Mouse (Mus musculus): ENCODE measurements around the gene Adgrd1. TPM values are rescaled to one million over a fixed set of nuclear protein-coding genes. Genes with fewer than 3 reads are reported as not detected.
"Not testable (repeated sequence)": the region's sequence is repeated elsewhere in the genome, so short reads cannot be mapped to it uniquely, and the experiment has no call there.

Gene Adgrd1
- polyA plus RNA-seq, 1 experiment from 2014 or later = 0.05 TPM

- Histone ChIP-seq H3K4me3 (replicated peaks) (no peak overlapping the region), H3K36me3 (replicated peaks) (no peaks in the 10 kb centered on the region), H3K9me3 (no peaks in the 10 kb centered on the region), H3K4me1 (no peaks in the 10 kb centered on the region), H3K27ac (no peak overlapping the region), H3K9ac (no peak overlapping the region), H3K4me2 (no peak overlapping the region), H3K27me3 (no peaks in the 10 kb centered on the region)
- ATAC-seq (ENCODE audit: low FRiP score) = no peak
- 63% methylated on average over 8 of the region's 8 CpGs for WGBS
Measured at GRCm38 (mm10) chr5:129111729-129112128, 15.2 kb downstream of the Adgrd1 start.

- no peak for ATAC-seq (ENCODE audit: low FRiP score)
- WGBS = 74% methylated on average over 13 of the region's 13 CpGs
Measured at GRCm38 (mm10) chr5:129113741-129114476, 17.4 kb downstream of the Adgrd1 start.

GRCm38 (mm10) chr5:129116299-129116698, 19.7 kb downstream of the Adgrd1 start:
- Histone ChIP-seq H3K4me2 (no peak overlapping the region), H3K9me3 (no peaks in the 10 kb centered on the region), H3K4me3 (replicated peaks) (no peak overlapping the region), H3K27me3 (no peaks in the 10 kb centered on the region), H3K27ac (no peak overlapping the region), H3K36me3 (replicated peaks) (no peaks in the 10 kb centered on the region), H3K9ac (no peak overlapping the region), H3K4me1 (0 out of 2 replicates have a peak, but pooled peaks cover 4% of the 10 kb centered on the region)
- ATAC-seq (ENCODE audit: low FRiP score) = no peak
- 85% methylated on average over 8 of the region's 8 CpGs for WGBS

More at GRCm38 (mm10) chr5:129113741-129114476, 17.4 kb downstream of the Adgrd1 start:
- Histone ChIP-seq H3K9me3 (no peaks in the 10 kb centered on the region), H3K4me2 (no peak overlapping the region), H3K36me3 (replicated peaks) (no peaks in the 10 kb centered on the region), H3K4me1 (0 out of 2 replicates have a peak, but pooled peaks cover 4% of the 10 kb centered on the region), H3K27ac (no peak overlapping the region), H3K9ac (no peak overlapping the region), H3K4me3 (replicated peaks) (no peak overlapping the region), H3K27me3 (no peaks in the 10 kb centered on the region)

- Histone ChIP-seq H3K4me2 (no peak overlapping the region), H3K4me3 (replicated peaks) (no peak overlapping the region), H3K27ac (no peak overlapping the region), H3K9me3 (no peaks in the 10 kb centered on the region), H3K9ac (no peak overlapping the region), H3K36me3 (replicated peaks) (no peaks in the 10 kb centered on the region), H3K4me1 (0 out of 2 replicates have a peak, but pooled peaks cover 4% of the 10 kb centered on the region), H3K27me3 (no peaks in the 10 kb centered on the region)
- 55% methylated on average over 4 of the region's 4 CpGs for WGBS
- no peak for ATAC-seq (ENCODE audit: low FRiP score)
Measured at GRCm38 (mm10) chr5:129117593-129118113, 21.1 kb downstream of the Adgrd1 start.

- 78% methylated on average over 7 of the region's 7 CpGs for WGBS
- Histone ChIP-seq H3K27me3 (no peaks in the 10 kb centered on the region), H3K27ac (no peak overlapping the region), H3K9me3 (no peaks in the 10 kb centered on the region), H3K4me1 (0 out of 2 replicates have a peak, but pooled peaks cover 4% of the 10 kb centered on the region), H3K9ac (no peak overlapping the region), H3K4me2 (no peak overlapping the region), H3K4me3 (replicated peaks) (no peak overlapping the region), H3K36me3 (replicated peaks) (no peaks in the 10 kb centered on the region)
- no peak for ATAC-seq (ENCODE audit: low FRiP score)
Measured at GRCm38 (mm10) chr5:129118523-129118922, 22.0 kb downstream of the Adgrd1 start.

- Histone ChIP-seq H3K36me3 (replicated peaks) (no peaks in the 10 kb centered on the region), H3K4me3 (replicated peaks) (no peak overlapping the region), H3K27ac (no peak overlapping the region), H3K4me1 (peaks cover 6% of the 10 kb centered on the region; the same call in 1 of the 2 replicates), H3K27me3 (no peaks in the 10 kb centered on the region), H3K4me2 (no peak overlapping the region), H3K9me3 (no peaks in the 10 kb centered on the region), H3K9ac (no peak overlapping the region)
- 73% methylated on average over 4 of the region's 4 CpGs for WGBS
- no peak for ATAC-seq (ENCODE audit: low FRiP score)
Measured at GRCm38 (mm10) chr5:129119146-129119545, 22.6 kb downstream of the Adgrd1 start.

GRCm38 (mm10) chr5:129121654-129122285, 25.2 kb downstream of the Adgrd1 start:
- H3K4me3 ChIP-seq (replicated peaks) = no peak overlapping the region
- H3K9ac ChIP-seq = no peak overlapping the region
- no peak overlapping the region for H3K4me2 ChIP-seq
- H3K27ac ChIP-seq = no peak overlapping the region
- 92% methylated on average over 15 of the region's 15 CpGs for WGBS
- no peak for ATAC-seq (ENCODE audit: low FRiP score)
- no peaks in the 10 kb centered on the region for H3K36me3 ChIP-seq (replicated peaks)
- H3K9me3 ChIP-seq = no peaks in the 10 kb centered on the region
- peaks cover 10% of the 10 kb centered on the region for H3K4me1 ChIP-seq
- no peaks in the 10 kb centered on the region for H3K27me3 ChIP-seq

GRCm38 (mm10) chr5:129122491-129122890, 25.9 kb downstream of the Adgrd1 start:
- H3K9me3 ChIP-seq = no peaks in the 10 kb centered on the region
- H3K27ac ChIP-seq = no peak overlapping the region
- no peak for ATAC-seq (ENCODE audit: low FRiP score)
- no peak overlapping the region for H3K4me3 ChIP-seq (replicated peaks)
- H3K4me1 ChIP-seq = peaks cover 8% of the 10 kb centered on the region
- H3K36me3 ChIP-seq (replicated peaks) = no peaks in the 10 kb centered on the region
- 91% methylated on average over 7 of the region's 7 CpGs for WGBS
- H3K27me3 ChIP-seq = no peaks in the 10 kb centered on the region
- H3K4me2 ChIP-seq = no peak overlapping the region
- H3K9ac ChIP-seq = no peak overlapping the region

- no peaks in the 10 kb centered on the region for H3K36me3 ChIP-seq (replicated peaks)
- no peaks in the 10 kb centered on the region for H3K9me3 ChIP-seq
- H3K4me2 ChIP-seq = no peak overlapping the region
- no peak for ATAC-seq (ENCODE audit: low FRiP score)
- 48% methylated on average over 11 of the region's 11 CpGs for WGBS
- H3K4me1 ChIP-seq = peaks cover 7% of the 10 kb centered on the region
- no peak overlapping the region for H3K4me3 ChIP-seq (replicated peaks)
- no peaks in the 10 kb centered on the region for H3K27me3 ChIP-seq
- H3K9ac ChIP-seq = no peak overlapping the region
- H3K27ac ChIP-seq = no peak overlapping the region
Measured at GRCm38 (mm10) chr5:129124070-129124828, 27.7 kb downstream of the Adgrd1 start.

GRCm38 (mm10) chr5:129128310-129128709, 31.8 kb downstream of the Adgrd1 start:
- not testable (repeated sequence) for ATAC-seq (ENCODE audit: low FRiP score); H3K27ac ChIP-seq; H3K4me3 ChIP-seq (replicated peaks); H3K36me3 ChIP-seq (replicated peaks); H3K27me3 ChIP-seq; H3K9me3 ChIP-seq; H3K4me2 ChIP-seq; H3K4me1 ChIP-seq; H3K9ac ChIP-seq
- WGBS = 98% methylated on average over 22 of the region's 22 CpGs

GRCm38 (mm10) chr5:129130301-129130700, 33.8 kb downstream of the Adgrd1 start:
- 93% methylated on average over 8 of the region's 8 CpGs for WGBS
- no peak overlapping the region for H3K27ac ChIP-seq
- H3K9ac ChIP-seq = no peak overlapping the region
- H3K9me3 ChIP-seq = no peaks in the 10 kb centered on the region
- no peak overlapping the region for H3K4me3 ChIP-seq (replicated peaks)
- no peaks in the 10 kb centered on the region for H3K27me3 ChIP-seq
- no peak for ATAC-seq (ENCODE audit: low FRiP score)
- H3K4me1 ChIP-seq = no peaks in the 10 kb centered on the region
- H3K36me3 ChIP-seq (replicated peaks) = no peaks in the 10 kb centered on the region
- no peak overlapping the region for H3K4me2 ChIP-seq

GRCm38 (mm10) chr5:129137405-129137804, 40.9 kb downstream of the Adgrd1 start:
- no peaks in the 10 kb centered on the region for H3K36me3 ChIP-seq (replicated peaks)
- H3K27ac ChIP-seq = no peak overlapping the region
- H3K27me3 ChIP-seq = 0 out of 2 replicates have a peak, but pooled peaks cover 3% of the 10 kb centered on the region
- H3K4me3 ChIP-seq (replicated peaks) = no peak overlapping the region
- no peaks in the 10 kb centered on the region for H3K9me3 ChIP-seq
- ATAC-seq (ENCODE audit: low FRiP score) = no peak
- H3K4me1 ChIP-seq = no peaks in the 10 kb centered on the region
- H3K9ac ChIP-seq = no peak overlapping the region
- no peak overlapping the region for H3K4me2 ChIP-seq
- WGBS = 94% methylated on average over 5 of the region's 5 CpGs
